In the genomic region with DNA sequence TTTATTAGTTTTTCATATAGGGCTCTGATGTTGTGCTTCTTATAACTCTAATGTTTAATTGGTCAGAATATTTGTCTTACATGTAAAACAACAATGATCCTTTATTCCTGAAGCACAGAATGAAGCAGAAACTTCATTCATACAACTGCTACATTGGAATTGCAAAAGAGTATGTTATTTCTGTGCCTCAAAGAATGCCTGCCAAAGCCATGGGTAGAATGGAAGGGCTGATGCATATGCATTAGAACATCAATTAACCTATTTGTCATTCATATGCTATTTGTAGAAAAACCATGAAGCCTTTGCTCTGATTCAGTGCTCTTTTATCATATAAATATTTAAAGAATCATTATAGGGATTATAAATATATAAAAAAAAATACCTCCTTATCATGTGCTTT, we compare ENCODE assay signal across 24 mouse cellular contexts.
A peak's percentile ranks its signal among the peaks of the same experiment; 100 is the strongest.
DNase-seq lines count a peak whose midpoint lies in the region; ATAC-seq lines count a peak whose summit lies in the region.
"Had no signal": no experiment of that assay in that cellular context is flagged by ENCODE, and none has a peak within 500 bp of the region (broad histone marks: within the 10 kb centered on the region; RNA-seq: fewer than 3 reads in every experiment).

No protein-coding gene starts in this region.

- no peak overlapping the region for H3K4me3 ChIP-seq in forebrain, embryonic 14.5 days (ENCODE audit: low read depth, low read length)
- H3K4me3 ChIP-seq in forebrain, embryonic 10.5 days, result no peak overlapping the region
- H3K4me3 ChIP-seq: embryonic facial prominence, embryonic 13.5 days; erythroblast, embryonic 14.5 days; hindbrain, embryonic 12.5 days; hindbrain, embryonic 15.5 days had no signal

- no peak overlapping the region for H3K9ac ChIP-seq in forebrain, embryonic 14.5 days (ENCODE audit: low read length)
- H3K9ac ChIP-seq: embryonic facial prominence, embryonic 13.5 days; hindbrain, embryonic 12.5 days; hindbrain, embryonic 15.5 days had no signal

- peak; percentile 56 for ATAC-seq in forebrain, embryonic 14.5 days
- ATAC-seq: intestine, postnatal 0 days; Patski had no signal

- peak; percentile 62 for DNase-seq in forebrain, embryonic 14.5 days (ENCODE audit: low spot score)
- DNase-seq in forebrain, embryonic 10.5 days (ENCODE audit: extremely low spot score, low spot score), result no peak
- DNase-seq in brain, adult 2 months (ENCODE audit: low read depth, low spot score), result peak; percentile 3
- peak; percentile 12 for DNase-seq in brain, embryonic 18.5 days (ENCODE audit: low read depth, low spot score)
- no peak for DNase-seq in heart, adult 11 months
- DNase-seq in left cerebral cortex, adult 8-10 months (ENCODE audit: low spot score in 2 of 2), result no peak
- DNase-seq: adrenal gland, postnatal 10 days; adrenal gland, postnatal 36 days; B cell, adult 2 months; cerebellum, adult 18-20 months; cerebellum, adult 9-11 months; cerebellum, postnatal 25 days; gastrocnemius, postnatal 10 days; gastrocnemius, postnatal 36 days; kidney, adult 2 months had no signal

- H3K27ac ChIP-seq in forebrain, embryonic 14.5 days (ENCODE audit: low read depth, low read length), result no peak overlapping the region
- no peak overlapping the region for H3K27ac ChIP-seq in forebrain, embryonic 10.5 days
- H3K27ac ChIP-seq: embryonic facial prominence, embryonic 13.5 days; hindbrain, embryonic 12.5 days; hindbrain, embryonic 15.5 days had no signal

- no peaks in the 10 kb centered on the region for H3K9me3 ChIP-seq in forebrain, embryonic 14.5 days (replicated peaks; ENCODE audit: control insufficient read depth, low read length)
- H3K9me3 ChIP-seq in forebrain, embryonic 10.5 days, result no peaks in the 10 kb centered on the region
- H3K9me3 ChIP-seq: embryonic facial prominence, embryonic 13.5 days; G1E; hindbrain, embryonic 12.5 days; hindbrain, embryonic 15.5 days had no signal

- no peak overlapping the region for H3K4me2 ChIP-seq in forebrain, embryonic 14.5 days (ENCODE audit: low read length)
- H3K4me2 ChIP-seq: embryonic facial prominence, embryonic 13.5 days; heart, embryonic 11.5 days; hindbrain, embryonic 12.5 days; hindbrain, embryonic 15.5 days had no signal

- no peaks in the 10 kb centered on the region for H3K36me3 ChIP-seq in forebrain, embryonic 14.5 days (ENCODE audit: control insufficient read depth, insufficient read depth, low read length)
- H3K36me3 ChIP-seq in forebrain, embryonic 10.5 days (replicated peaks), result no peaks in the 10 kb centered on the region
- H3K36me3 ChIP-seq: embryonic facial prominence, embryonic 13.5 days; G1E; hindbrain, embryonic 12.5 days; hindbrain, embryonic 15.5 days had no signal

- H3K27me3 ChIP-seq in forebrain, embryonic 14.5 days (replicated peaks; ENCODE audit: control insufficient read depth, insufficient read depth, low read length), result no peaks in the 10 kb centered on the region
- no peaks in the 10 kb centered on the region for H3K27me3 ChIP-seq in forebrain, embryonic 10.5 days (ENCODE audit: poor library complexity, severe bottlenecking)
- H3K27me3 ChIP-seq: CH12.LX; embryonic facial prominence, embryonic 13.5 days; hindbrain, embryonic 12.5 days; hindbrain, embryonic 15.5 days; Patski had no signal

- H3K4me1 ChIP-seq in forebrain, embryonic 14.5 days (ENCODE audit: control insufficient read depth, insufficient read depth, low read length), result peaks cover 16% of the 10 kb centered on the region
- H3K4me1 ChIP-seq in forebrain, embryonic 10.5 days, result peaks cover 11% of the 10 kb centered on the region
- H3K4me1 ChIP-seq: embryonic facial prominence, embryonic 13.5 days; hindbrain, embryonic 12.5 days; hindbrain, embryonic 15.5 days had no signal

Comparison
In these comparisons a context has a peak if more than half of its experiments do, and no peak if none do; other contexts are left out.
1. DNase-seq: peak in forebrain, embryonic 14.5 days (single experiment), brain, adult 2 months (single experiment) and brain, embryonic 18.5 days (single experiment); none in forebrain, embryonic 10.5 days (single experiment), heart, adult 11 months (single experiment) and left cerebral cortex, adult 8-10 months (0 of 2).